Mouse (Mus musculus) 3T3-L1 (cell line): ENCODE data around the gene Map3k20.
A peak's percentile ranks its signal among the peaks of the same experiment; 100 is the strongest.

Experiments
- DNase-seq: peaks from one replicate; pipeline ENCODE4 v3.0.0-alpha.2; 2015; ENCODE audit warnings: low read depth, low spot score

Map3k20 gene

DNA sequence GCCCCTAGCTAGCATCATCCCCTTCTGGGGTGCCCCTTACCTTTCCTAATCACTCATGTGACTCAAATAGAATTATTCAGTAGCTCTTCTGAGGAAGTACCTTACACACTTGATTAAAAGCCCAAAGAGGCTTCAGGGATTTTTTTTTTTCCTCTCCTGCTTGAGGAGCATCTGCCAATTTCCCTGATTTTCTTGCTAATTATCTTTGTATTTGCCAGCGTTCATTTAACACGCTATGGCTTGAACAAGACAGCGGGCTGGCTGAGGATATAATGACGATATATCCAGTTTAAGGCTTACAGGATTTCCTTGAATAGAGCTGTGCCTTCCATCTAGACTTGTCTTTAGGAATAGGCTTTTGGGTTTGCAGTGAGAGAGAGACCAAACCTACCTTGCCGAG is 91.5 kb downstream of the Map3k20 start:
- no peak for DNase-seq

DNA sequence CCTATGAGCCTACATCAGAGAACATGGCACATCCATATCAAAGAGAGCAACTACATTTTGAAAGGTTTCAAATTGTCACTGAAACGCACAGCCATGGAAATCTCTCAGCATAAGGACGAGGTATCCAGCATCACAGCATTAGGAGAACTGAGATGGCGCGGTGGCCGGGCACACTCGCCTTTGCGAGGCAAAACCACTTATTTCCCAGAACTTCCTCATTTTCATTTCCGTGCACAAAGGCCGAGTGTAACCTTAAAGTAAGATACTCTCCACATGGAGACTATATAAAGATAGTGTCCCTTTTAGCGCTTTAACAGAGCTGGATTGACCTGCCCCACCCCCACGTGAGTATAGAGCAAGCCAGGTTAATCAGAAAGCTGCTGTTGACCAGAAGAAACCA is 94.0 kb downstream of the Map3k20 start:
- DNase-seq: no peak

DNA sequence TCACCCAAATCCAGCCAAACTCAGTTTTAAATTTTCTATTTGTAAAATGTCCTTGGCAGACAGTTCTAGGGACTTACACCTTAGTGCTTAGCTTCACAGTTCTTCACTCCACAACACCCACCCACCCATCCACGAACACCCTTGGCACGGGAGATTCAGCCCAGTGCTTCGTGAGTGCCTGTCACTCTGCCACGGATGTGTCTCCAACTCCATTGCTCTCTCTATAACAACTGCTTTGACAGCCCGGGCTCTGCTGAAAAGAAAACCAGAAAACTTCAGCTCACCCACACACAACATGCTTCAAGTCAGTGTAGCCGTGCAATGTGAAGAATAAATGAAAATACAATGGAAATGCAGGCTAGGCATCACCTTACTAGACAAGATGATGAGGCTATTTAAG is 97.2 kb downstream of the Map3k20 start:
- DNase-seq: no peak

DNA sequence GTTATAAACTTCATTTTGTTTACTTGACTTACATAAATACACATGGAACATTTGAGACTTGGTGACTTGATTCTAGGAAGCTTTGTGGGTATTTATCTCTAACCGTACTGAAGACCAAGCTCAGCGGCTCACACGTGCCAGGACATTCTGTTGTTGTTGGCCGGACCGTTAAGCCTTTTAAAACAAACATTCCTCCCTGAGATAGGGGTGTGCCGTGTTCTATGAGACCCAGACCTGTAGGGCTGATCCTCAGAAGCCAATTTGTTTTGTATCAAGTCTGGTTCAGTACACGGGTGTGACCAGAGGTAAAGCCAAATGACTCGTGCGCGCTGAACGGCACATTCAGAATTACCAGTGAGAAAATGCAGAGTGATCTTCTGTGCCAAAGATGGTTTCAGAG is 97.9 kb downstream of the Map3k20 start:
- no peak for DNase-seq

DNA sequence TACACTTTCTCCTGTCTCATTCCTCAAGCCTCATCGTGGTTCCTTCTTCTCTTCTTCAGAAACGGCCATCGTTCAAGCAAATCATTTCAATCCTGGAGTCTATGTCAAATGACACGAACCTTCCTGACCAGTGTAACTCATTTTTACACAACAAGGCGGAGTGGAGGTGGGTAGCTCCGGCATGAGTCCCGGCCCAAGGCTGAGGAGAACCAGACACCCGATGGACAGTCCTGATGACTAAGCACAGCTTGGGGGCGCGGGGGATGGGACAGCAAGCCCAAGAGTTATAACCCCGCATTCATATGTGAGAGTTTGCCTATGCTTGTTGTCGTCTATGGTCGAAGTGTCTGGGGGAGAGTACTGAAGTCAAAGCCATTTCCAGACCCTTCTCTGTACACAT is 104.0 kb downstream of the Map3k20 start:
- peak; percentile 34 for DNase-seq

DNA sequence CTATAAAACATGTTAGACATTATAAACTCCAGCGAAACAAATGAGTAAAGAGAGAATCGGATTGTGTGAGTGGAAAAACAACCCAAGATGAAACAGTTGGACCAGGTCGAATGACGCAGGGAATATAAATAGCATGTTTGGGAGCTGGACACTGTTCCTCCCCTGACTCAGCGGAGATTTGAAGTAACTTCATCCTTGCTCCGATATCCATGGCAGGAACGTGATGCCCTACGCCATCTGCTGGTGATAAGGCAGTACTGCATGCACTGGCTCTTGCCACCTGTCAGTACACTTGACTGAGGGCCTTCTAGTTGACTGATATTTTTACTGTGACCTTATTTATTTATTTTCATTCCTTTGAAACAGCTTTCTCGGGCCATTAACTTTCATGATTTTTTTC is 104.5 kb downstream of the Map3k20 start:
- DNase-seq: peak; percentile 92

DNA sequence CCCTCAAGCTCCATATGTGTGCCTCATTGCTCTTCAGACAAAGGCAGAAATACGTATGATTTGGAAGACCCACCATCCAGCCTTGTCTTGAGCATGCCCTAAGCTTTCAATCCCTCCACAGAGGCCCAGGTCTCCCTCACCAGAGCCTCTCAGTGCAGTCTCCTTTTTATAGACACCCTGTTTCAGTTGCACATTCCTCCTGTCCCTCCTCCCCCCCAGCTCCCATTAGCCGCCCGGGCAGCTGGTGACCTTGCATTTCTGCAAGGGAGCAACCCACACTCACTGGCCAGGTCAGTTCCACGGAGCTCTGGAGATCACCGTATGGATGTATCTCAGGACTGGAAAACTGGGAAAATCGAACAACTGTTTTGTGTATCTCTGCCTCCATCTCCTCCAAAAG is 105.0 kb downstream of the Map3k20 start:
- no peak for DNase-seq

DNA sequence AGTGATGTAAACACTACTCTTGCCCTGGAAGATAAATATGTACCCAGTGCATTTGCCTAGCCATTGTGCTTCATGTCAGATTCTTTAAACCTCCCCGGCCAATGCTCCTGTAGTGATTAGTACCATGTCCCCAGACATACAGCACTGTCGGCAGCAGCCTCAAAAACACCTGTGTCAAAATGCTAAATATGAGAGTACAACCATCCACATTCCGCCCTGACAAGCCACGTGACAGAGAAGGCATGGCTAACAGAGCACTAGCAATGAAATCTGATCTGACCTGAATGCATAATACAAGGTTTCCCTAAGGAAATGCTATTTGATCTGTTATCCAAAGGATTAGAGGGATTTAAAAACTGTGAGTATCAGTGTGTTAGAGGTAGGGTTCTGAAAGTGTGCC is 105.6 kb downstream of the Map3k20 start:
- DNase-seq: no peak

DNA sequence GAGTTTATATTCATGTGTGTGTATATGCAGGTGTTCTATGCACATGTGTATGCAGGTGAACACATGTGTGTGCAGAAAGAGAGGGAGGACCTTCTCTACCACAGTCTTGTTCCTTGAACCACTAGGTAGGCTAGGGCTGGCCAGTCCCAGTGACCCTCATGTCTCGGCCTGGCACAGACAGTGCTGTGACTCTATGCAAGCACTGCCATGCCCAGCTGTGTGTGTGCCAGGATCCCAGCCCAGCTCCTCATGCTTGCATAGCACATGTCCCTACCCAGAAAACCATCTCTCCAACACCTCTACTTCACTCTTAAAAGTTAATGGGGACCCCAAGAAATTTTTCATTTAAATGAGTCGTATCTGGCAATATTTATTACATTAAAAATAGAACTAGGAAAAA is 106.3 kb downstream of the Map3k20 start:
- no peak for DNase-seq

DNA sequence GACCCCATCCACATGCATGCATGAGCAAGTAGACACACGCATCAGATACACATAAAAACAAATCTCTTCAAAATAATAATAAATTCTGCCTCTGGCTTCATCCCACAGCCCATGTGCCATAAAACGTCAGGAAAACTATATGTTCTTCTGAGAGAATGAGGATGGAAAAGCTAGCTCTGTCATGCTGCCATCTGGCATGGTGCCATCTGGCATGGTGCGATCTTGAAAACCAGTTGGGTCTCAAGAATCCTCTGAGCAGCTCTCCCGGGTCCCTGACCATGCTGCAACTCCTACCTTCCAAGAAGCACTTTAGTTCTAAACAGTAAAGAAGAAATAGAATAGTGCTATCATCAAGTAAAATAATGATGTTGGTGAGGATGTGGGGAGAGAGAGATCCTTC is 106.9 kb downstream of the Map3k20 start:
- DNase-seq: no peak

DNA sequence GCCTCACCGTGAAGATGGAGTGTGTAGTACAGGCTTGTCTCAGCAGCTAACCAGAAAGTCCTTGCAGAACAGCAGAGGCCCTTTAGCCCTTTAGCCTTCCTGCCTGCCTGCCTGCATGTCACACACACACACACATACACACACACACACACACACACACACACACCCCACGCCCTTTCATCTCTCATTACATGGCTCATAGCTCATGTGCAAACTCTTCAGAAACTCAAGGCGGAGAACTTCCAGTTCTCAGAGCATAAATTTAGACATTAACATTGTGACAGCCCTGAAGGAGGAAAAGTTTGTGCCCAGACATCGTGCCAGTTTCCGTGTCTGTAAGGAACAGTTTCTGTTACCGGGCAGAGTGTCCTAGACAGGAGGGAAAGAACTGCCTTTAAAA is 111.5 kb downstream of the Map3k20 start:
- no peak for DNase-seq

DNA sequence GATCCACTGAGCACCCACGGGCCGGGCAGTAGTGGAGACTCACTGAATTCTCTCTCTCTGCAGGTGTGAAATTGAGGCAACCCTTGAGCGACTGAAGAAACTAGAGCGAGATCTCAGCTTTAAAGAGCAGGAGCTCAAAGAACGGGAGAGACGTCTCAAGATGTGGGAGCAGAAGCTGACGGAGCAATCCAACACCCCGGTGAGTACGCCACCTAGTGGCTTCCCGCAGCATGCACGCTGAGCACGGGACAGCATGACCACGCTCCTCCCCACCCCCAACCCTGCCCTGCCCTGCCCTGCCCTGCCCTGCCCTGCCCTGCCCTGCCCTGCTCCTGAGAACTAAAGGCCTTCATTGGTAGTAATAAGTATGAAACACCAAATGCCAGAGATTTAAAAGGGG is 112.8 kb downstream of the Map3k20 start:
- peak; percentile 29 for DNase-seq

DNA sequence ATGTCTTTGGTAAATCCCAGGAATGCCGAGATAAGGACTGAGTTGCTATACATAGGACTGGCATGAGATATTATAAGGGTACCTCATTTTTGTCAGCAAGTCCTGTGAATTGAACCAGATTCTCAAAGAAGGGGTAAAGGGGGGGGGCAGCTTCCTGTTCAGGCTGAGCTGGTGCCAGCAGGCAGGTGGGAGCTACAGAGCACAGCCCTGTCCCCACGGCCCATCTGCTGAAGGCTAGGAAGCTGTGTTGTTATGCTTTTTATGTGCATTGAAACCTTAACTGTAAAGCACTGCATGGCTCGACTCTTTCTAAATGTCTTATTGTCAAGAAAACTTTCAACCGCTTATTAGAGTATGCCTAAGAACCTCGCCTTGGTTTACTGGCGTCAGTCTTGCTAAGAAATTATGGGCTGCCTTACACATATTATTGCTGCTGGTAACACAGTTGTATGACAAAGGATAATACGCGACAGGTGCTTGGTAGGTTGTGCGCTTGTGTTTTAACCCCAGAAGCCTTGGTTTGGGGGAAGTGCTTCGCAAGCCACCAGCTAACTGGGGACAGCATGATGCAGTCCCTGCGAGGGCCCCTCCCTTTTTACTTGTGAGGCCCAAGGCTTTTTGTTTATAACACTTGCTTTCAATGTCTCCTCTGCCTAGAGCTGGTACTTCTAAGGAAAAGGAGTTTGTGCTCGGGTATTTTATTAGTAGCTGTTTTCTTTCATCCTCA is 114.2 kb downstream of the Map3k20 start:
- DNase-seq: no peak

DNA sequence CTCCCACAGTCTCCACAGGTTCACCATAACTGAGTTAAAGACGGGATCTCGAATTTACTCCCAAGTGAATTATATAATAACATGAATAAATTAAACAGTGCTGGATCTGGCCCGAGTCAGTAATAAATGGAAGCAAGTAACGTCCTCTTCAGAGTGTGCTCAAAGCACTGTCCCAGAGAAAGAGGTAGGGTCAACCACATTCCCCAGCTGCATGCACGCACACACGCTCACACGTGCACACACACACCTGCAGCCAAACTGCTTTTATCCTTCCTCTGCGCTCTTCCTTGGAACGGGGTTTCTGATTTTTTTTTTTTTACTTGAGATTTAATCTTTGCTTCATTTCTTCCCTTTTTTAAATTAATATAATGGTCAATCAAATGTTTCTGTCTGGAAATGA is 115.9 kb downstream of the Map3k20 start:
- no peak for DNase-seq

DNA sequence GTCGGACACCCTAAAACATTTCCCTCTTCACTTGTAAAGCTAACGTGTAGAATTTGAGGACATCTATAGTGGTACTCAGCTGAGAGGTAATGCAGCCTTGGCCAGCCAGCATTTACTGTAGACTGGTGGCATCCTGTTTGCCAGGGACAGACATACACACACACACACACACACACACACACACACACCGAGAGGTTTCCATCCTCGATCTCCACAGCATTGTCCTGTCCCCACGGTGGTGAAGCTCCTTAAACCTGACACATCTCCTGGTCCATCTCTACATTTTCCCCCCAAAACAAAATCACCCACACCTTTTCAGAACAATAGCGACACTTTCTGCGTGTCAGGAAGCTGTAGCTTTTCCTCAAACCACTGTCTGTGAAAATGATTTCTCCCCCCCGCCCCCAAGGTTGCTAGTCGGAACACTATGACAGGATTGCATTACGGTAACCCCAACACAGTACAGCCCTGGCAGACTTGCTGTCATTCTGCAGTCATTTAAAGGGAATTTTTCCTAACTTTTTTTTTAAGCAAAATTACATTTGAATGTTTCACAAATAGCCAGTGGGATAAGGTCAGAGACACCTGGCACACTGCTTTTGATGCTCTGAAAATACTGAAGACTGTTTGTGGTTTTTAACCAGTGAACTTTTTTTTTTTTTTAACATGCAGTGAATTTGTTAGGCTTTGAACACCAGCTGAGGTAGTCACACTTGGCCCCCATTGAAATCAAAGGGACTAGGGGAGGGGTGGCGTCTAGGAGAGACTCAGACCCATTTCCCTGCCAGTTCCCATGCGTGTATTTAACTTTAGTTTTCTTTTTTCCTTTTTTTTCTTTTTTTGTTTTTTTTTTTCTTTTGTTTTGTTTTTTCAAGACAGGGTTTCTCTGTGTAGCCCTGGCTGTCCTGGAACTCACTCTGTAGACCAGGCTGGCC is 120.5 kb downstream of the Map3k20 start:
- no peak for DNase-seq

DNA sequence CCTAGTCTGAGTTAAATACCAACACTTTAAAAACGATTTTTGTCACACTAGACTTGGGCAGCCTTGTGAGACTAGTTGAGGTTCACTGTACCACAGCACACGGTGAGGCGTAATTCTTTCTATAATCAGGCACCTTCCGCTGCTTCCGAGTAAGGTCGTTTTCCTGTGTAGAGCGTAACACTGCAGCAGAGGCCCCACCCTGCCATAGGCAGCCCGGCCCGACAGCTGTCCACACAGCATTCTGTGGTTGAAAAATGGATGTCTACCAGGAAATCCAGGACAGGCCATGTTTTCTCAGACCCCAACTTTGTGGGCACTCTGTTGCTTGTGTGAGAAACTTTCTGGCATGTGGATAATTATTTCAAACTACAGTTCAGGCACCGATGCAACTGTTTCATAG is 121.3 kb downstream of the Map3k20 start:
- no peak for DNase-seq

DNA sequence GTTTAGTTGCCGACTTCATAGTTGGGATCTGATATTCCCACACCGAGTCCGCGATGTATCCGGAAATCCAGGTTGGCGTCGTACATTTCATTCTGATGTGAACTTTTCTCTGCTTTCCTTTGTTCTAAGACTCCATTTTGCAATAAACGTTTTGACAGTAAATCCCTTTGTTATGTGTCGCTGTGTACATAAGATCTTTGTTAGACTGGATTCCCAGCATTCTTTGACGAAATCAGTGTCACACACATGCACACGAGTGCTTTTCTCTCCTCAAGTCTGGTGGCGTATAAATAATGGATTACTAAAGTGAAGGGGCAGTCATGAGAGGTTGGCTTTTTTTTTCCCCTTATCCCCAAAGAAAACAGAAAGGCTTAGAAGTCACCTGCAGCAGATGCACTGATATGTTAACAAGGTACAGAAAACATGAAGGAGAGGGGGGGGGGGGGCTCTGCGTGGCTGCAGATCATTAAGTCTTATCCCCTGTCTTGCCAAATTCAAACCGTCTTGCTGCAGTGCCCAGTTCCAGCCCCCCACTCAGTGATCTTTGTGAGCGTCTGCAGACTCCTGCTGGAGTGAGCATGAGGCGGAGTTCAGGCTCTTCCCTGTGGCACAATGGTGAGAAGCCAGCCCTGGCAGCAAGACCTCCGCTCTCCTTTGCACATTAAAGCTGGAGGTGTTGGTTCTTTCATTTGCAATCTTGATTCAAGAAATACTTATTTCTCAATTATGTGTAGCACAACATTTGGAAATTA is 122.1 kb downstream of the Map3k20 start:
- DNase-seq: no peak

DNA sequence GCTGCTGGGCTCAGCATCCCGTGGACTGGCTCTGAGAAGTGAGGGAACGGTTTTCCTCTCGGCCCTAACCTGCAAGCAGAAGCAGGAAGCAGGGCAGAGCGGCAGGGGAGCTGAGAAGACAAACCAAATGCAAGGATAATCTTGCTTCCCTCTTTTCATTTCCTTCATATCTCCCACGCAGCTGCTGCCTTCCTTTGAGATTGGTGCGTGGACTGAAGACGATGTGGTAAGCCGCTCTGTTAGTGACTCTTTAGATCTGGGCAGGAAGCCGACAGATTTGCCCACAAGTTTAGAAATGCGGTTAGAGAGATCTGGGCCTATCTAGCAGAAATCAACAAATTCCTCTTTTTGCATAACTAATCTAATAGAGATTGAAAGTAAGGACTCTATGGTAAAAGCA is 124.5 kb downstream of the Map3k20 start:
- no peak for DNase-seq

DNA sequence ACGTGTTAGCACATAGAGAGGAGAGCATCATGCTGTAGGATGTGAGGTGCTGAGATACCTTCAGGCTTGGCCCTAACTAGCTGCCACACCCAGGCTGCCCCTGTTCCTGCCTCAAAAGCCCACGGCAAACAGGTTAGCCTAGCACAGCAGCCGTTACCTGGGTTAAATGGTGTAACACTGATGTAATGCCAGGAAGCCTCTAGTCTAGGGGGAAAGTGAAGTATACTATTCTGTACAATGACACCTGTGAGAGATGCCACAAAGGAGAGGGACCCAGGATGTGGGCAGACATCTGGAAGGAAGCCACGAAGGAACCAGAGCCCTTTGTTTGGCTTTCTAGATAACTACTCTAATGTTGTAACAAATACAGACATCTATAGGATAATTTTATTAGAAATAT is 126.8 kb downstream of the Map3k20 start:
- DNase-seq: no peak

DNA sequence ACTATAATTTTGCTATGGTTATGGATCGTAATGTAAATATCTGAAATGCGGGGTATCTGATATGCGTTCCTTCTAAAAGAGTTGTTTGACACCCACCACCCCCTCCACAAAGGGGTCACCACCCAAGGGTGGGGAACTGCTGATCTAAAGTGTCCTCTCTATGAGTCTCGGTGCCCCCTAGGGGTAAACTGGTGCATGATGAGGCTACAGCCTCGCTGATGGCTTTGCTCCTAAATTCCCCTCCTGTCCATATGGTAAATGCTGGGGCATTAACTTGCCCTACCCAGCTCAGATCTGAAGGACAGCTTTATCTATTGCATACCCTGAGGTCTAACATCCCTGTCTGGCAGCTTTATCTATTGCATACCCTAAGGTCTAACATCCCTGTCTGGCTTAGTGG is 130.0 kb downstream of the Map3k20 start:
- peak; percentile 20 for DNase-seq

DNA sequence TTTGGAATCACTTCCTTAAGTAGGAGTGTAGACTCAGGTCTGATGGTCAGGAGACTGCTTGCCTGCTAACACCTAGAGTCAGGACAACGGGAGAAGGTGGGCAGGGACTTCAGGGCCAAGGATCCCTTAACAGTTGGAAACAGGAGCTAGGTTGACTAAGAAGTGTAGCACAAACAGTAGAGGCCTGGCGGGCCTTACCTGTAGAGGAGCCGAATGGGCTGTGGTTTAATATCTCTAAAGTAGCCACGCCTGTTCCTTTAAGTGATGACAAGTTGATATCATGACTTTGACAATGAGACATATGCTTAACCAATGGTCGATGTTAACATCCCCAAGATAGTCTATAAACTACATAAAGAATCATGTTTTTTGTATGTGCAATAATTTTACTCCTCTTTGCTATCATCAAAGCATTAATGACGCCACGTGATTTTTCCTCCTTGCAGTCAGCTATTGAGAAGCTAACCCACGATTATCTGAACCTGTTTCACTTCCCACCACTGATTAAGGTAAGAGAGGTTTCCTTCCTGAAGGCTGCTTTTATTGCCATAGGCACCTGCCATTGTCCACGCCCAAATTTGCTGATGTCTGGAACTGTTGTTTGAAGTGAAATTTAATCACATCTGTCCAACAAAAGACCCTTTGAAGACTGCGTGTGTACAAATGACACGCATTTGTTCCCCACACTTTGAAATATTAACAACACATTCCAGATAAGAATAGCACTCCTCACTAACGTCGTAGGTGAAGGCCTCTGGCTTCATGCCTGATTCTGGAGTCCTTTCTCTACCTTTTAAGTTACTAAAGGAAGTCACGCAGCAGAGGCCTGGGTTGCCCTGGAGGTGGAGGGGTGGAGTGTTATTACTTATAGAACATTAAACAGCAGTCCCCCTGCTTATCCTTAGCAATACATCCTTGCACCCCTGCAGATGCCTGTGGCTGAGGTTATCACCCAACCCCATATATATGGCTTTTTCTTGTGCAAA is 131.0 kb downstream of the Map3k20 start:
- no peak for DNase-seq
